14 mouse cellular contexts compared by ENCODE assay signal in genomic region chr12:100255441-100255949, GRCm38 (mm10).
"Had no signal": no experiment of that assay in that cellular context is flagged by ENCODE, and none has a peak within 500 bp of the region (broad histone marks: within the 10 kb centered on the region; RNA-seq: fewer than 3 reads in every experiment).

No protein-coding gene starts in this region.

- H3K27ac ChIP-seq: midbrain, embryonic 12.5 days; midbrain, embryonic 15.5 days; neural tube, embryonic 12.5 days; stomach, embryonic 15.5 days; stomach, postnatal 0 days had no signal

- H3K4me3 ChIP-seq: midbrain, embryonic 10.5 days; midbrain, embryonic 12.5 days; midbrain, embryonic 15.5 days; neural tube, embryonic 12.5 days; stomach, embryonic 15.5 days had no signal

- H3K4me1 ChIP-seq: midbrain, embryonic 15.5 days; stomach, embryonic 15.5 days had no signal

- DNase-seq: lung, adult 18-20 months; lung, embryonic 14.5 days; lung, postnatal 10 days; lung, postnatal 4 days; right cerebral cortex, postnatal 14 days; thymus, adult 2 months; thymus, postnatal 25 days; thymus, postnatal 4 days had no signal
